Mouse (Mus musculus): Measurements from ENCODE around the gene Gsto2.

- TF ChIP-seq POLR2A (IDR thresholded peaks at IDR 0.05; ENCODE audit: borderline replicate concordance, low read depth, low read length) (no peak), CTCF (IDR thresholded peaks at IDR 0.05; ENCODE audit: low read depth, low read length) (no peak)
Measured at GRCm38 (mm10) chr19:47831111-47831510, 34.2 kb upstream of the Gsto2 start.
